Mouse (Mus musculus): ENCODE measurements around the gene Pdpn. TPM values are rescaled to one million over a fixed set of nuclear protein-coding genes. Genes with fewer than 3 reads are reported as not detected.

Pdpn gene
- polyA plus RNA-seq, 1 experiment from 2014 or later, result 67.1 TPM

DNA sequence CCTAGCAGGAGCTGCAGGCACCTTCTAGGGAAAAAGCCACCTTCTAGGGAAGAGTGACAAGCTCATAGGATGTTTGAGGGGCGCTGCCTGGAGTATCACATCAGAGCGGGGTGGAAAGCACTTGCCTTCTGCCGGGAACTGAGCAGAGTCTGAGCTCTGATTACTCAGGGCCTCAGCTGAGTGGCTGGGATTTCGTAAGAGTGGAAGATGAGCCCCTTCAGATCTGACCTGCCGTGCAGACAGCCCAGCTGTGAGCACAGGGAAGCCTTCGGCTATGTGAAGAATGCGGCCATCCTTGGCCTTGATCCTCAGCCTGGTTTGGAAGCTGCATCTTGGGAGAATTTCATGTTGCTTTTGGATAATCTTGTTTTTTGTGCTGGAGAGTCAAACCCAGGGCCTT is 10.5 kb downstream of the Pdpn start:
- ATAC-seq (ENCODE audit: low read depth) (peak; percentile 82), DNase-seq (ENCODE audit: low spot score) (peak; percentile 81)
- H3K36me3 ChIP-seq (ENCODE audit: control insufficient read depth, insufficient read depth, low read length), result peaks cover 9% of the 10 kb centered on the region
- H3K4me3 ChIP-seq (ENCODE audit: low read depth, low read length), result no peak overlapping the region
- H3K9ac ChIP-seq (ENCODE audit: low read depth, low read length), result no peak overlapping the region
- WGBS, result 29% methylated on average over 7 of the region's 7 CpGs
- H3K4me1 ChIP-seq (ENCODE audit: control insufficient read depth, insufficient read depth, low read length), result peaks cover 8% of the 10 kb centered on the region; the same call in 1 of the 2 replicates
- H3K27ac ChIP-seq (replicated peaks; ENCODE audit: low read depth, low read length), result peak overlapping the region; percentile 34; the same call in 1 of the 2 replicates
- H3K27me3 ChIP-seq (replicated peaks; ENCODE audit: control insufficient read depth, insufficient read depth, low read length), result no peaks in the 10 kb centered on the region
- no peak overlapping the region for H3K4me2 ChIP-seq (ENCODE audit: low read depth, low read length)
- no peaks in the 10 kb centered on the region for H3K9me3 ChIP-seq (ENCODE audit: control insufficient read depth, low read length)

DNA sequence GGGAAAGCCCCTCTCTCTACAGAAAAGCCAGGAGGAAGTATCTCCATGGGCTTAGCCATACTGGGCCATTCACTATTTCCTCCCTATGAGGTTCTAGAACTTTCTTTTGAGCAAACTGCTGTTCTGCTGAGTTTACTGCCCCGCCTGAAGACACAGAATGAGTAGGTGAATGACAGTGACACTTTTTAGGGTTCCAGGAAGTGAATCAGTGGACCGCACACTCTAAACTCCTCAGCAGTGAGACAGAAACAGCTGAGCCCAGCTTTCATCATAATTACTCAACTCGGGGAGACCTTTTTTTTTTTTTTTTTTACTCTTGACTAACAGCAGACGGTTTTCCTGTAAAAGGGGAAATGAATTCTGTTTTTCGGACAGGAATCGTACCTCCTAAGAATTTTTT is 10.9 kb downstream of the Pdpn start:
- Histone ChIP-seq H3K4me1 (ENCODE audit: control insufficient read depth, insufficient read depth, low read length) (peaks cover 8% of the 10 kb centered on the region; the same call in 1 of the 2 replicates), H3K4me2 (ENCODE audit: low read depth, low read length) (no peak overlapping the region), H3K27me3 (replicated peaks; ENCODE audit: control insufficient read depth, insufficient read depth, low read length) (no peaks in the 10 kb centered on the region), H3K9ac (ENCODE audit: low read depth, low read length) (no peak overlapping the region), H3K9me3 (ENCODE audit: control insufficient read depth, low read length) (no peaks in the 10 kb centered on the region), H3K36me3 (ENCODE audit: control insufficient read depth, insufficient read depth, low read length) (peaks cover 9% of the 10 kb centered on the region), H3K4me3 (ENCODE audit: low read depth, low read length) (no peak overlapping the region), H3K27ac (replicated peaks; ENCODE audit: low read depth, low read length) (peak overlapping the region; percentile 34; the same call in 1 of the 2 replicates)
- ATAC-seq (ENCODE audit: low read depth) (no peak), DNase-seq (ENCODE audit: low spot score) (no peak)
- 50% methylated on average over 6 of the region's 6 CpGs for WGBS

DNA sequence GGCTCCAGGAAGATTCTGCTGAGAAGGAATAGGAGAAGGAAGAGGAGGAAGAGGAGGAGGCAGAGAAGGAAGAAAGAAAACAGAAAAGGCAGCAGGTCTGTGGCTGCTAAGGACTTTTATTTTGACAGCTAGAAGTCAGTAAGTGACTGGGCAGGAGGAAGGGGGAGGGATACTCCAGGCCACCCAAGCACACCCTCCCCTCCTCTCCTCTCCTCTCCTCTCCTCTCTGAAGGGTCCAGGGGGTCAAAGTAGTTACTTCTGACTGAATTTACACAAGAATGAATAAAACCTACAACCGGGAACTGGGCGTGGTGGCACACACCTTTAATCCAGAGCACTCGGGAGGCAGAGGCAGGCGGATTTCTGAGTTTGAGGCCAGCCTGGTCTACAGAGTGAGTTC is 12.3 kb downstream of the Pdpn start:
- ATAC-seq (ENCODE audit: low read depth) (no peak), DNase-seq (ENCODE audit: low spot score) (no peak)
- Histone ChIP-seq H3K27me3 (replicated peaks; ENCODE audit: control insufficient read depth, insufficient read depth, low read length) (no peaks in the 10 kb centered on the region), H3K27ac (replicated peaks; ENCODE audit: low read depth, low read length) (no peak overlapping the region), H3K4me3 (ENCODE audit: low read depth, low read length) (no peak overlapping the region), H3K9me3 (ENCODE audit: control insufficient read depth, low read length) (no peaks in the 10 kb centered on the region), H3K4me2 (ENCODE audit: low read depth, low read length) (no peak overlapping the region), H3K4me1 (ENCODE audit: control insufficient read depth, insufficient read depth, low read length) (peaks cover 8% of the 10 kb centered on the region; the same call in 1 of the 2 replicates), H3K9ac (ENCODE audit: low read depth, low read length) (no peak overlapping the region), H3K36me3 (ENCODE audit: control insufficient read depth, insufficient read depth, low read length) (no peaks in the 10 kb centered on the region)
- WGBS, result 57% methylated on average over 4 of the region's 4 CpGs

GRCm38 (mm10) chr4:143280166-143280565 is 19.2 kb downstream of the Pdpn start:
- H3K9me3 ChIP-seq (ENCODE audit: control insufficient read depth, low read length), result peaks cover 5% of the 10 kb centered on the region; the same call in 1 of the 2 replicates
- H3K4me1 ChIP-seq (ENCODE audit: control insufficient read depth, insufficient read depth, low read length), result peaks cover 26% of the 10 kb centered on the region
- H3K27ac ChIP-seq (replicated peaks; ENCODE audit: low read depth, low read length), result peak overlapping the region; percentile 84
- H3K9ac ChIP-seq (ENCODE audit: low read depth, low read length), result no peak overlapping the region
- peak; percentile 56 for DNase-seq (ENCODE audit: low spot score)
- H3K4me2 ChIP-seq (ENCODE audit: low read depth, low read length), result peak overlapping the region; percentile 24; the same call in 1 of the 2 replicates
- ATAC-seq (ENCODE audit: low read depth), result no peak
- no peak overlapping the region for H3K4me3 ChIP-seq (ENCODE audit: low read depth, low read length)
- H3K27me3 ChIP-seq (replicated peaks; ENCODE audit: control insufficient read depth, insufficient read depth, low read length), result no peaks in the 10 kb centered on the region
- no peaks in the 10 kb centered on the region for H3K36me3 ChIP-seq (ENCODE audit: control insufficient read depth, insufficient read depth, low read length)
- 85% methylated on average over 3 of the region's 3 CpGs for WGBS

- H3K9ac ChIP-seq (ENCODE audit: low read depth, low read length), result no peak overlapping the region
- peak overlapping the region; percentile 24; the same call in 1 of the 2 replicates for H3K4me2 ChIP-seq (ENCODE audit: low read depth, low read length)
- peaks cover 5% of the 10 kb centered on the region; the same call in 1 of the 2 replicates for H3K9me3 ChIP-seq (ENCODE audit: control insufficient read depth, low read length)
- H3K27ac ChIP-seq (replicated peaks; ENCODE audit: low read depth, low read length), result peak overlapping the region; percentile 84
- 29% methylated on average over 12 of the region's 12 CpGs for WGBS
- H3K4me3 ChIP-seq (ENCODE audit: low read depth, low read length), result no peak overlapping the region
- H3K4me1 ChIP-seq (ENCODE audit: control insufficient read depth, insufficient read depth, low read length), result peaks cover 26% of the 10 kb centered on the region
- no peaks in the 10 kb centered on the region for H3K36me3 ChIP-seq (ENCODE audit: control insufficient read depth, insufficient read depth, low read length)
- ATAC-seq (ENCODE audit: low read depth), result peak; percentile 64; the same call in 1 of the 2 replicates
- H3K27me3 ChIP-seq (replicated peaks; ENCODE audit: control insufficient read depth, insufficient read depth, low read length), result no peaks in the 10 kb centered on the region
- peak; percentile 89 for DNase-seq (ENCODE audit: low spot score)
Observed at GRCm38 (mm10) chr4:143279661-143280060, 19.7 kb downstream of the Pdpn start.

DNA sequence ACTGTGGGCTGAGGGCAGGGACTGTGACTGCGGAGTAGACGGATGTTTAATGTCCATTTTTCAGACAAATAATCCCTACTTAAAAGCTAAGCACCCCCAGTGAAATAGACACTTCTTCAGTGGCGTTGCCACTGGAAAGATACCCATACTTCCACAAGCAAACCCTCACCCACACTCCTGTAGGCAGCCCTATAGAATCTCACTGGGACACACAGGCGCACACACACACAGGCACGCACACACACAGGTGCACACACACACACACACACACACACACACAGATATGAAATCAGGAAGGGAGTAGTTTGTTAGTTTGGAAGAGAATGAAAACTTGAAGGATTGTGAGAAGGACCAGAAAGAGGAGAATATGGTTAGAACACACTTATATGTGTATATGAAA is 20.3 kb downstream of the Pdpn start:
- H3K9me3 ChIP-seq (ENCODE audit: control insufficient read depth, low read length), result peaks cover 5% of the 10 kb centered on the region; the same call in 1 of the 2 replicates
- no peak overlapping the region for H3K4me3 ChIP-seq (ENCODE audit: low read depth, low read length)
- peak overlapping the region; percentile 84 for H3K27ac ChIP-seq (replicated peaks; ENCODE audit: low read depth, low read length)
- WGBS, result 69% methylated on average over 5 of the region's 5 CpGs
- H3K9ac ChIP-seq (ENCODE audit: low read depth, low read length), result 0 out of 2 replicates have a peak overlapping the region, but pooled peaks have one; percentile 1
- no peaks in the 10 kb centered on the region for H3K27me3 ChIP-seq (replicated peaks; ENCODE audit: control insufficient read depth, insufficient read depth, low read length)
- peak overlapping the region; percentile 49 for H3K4me2 ChIP-seq (ENCODE audit: low read depth, low read length)
- peaks cover 22% of the 10 kb centered on the region for H3K4me1 ChIP-seq (ENCODE audit: control insufficient read depth, insufficient read depth, low read length)
- ATAC-seq (ENCODE audit: low read depth) (no peak), DNase-seq (ENCODE audit: low spot score) (no peak)
- H3K36me3 ChIP-seq (ENCODE audit: control insufficient read depth, insufficient read depth, low read length), result no peaks in the 10 kb centered on the region

DNA sequence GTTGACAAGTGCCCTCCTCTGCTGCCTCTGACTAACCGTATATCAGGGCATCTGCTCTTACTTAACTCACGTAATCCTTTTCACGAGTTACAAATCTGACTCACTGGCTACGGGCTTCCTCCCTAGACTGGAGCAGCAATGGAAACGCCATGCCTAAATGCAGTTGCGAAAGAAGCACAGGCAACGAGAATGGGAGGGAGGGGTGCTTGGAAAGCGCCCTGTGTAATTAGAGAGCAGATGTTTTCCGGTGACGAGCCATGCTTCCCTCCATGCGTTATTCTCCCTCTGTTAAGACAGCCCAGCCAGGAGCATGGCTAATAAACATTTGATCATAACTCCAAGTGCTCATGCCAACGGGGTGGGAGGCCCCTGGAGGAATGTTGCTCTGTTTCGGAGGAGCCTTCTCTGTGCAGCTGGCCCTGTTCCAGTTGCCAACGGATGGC is 20.9 kb downstream of the Pdpn start:
- Histone ChIP-seq H3K36me3 (ENCODE audit: control insufficient read depth, insufficient read depth, low read length) (no peaks in the 10 kb centered on the region), H3K27ac (replicated peaks; ENCODE audit: low read depth, low read length) (peak overlapping the region; percentile 84), H3K4me3 (ENCODE audit: low read depth, low read length) (0 out of 2 replicates have a peak overlapping the region, but pooled peaks have one; percentile 2), H3K9me3 (ENCODE audit: control insufficient read depth, low read length) (peaks cover 5% of the 10 kb centered on the region; the same call in 1 of the 2 replicates), H3K4me2 (ENCODE audit: low read depth, low read length) (peak overlapping the region; percentile 49), H3K4me1 (ENCODE audit: control insufficient read depth, insufficient read depth, low read length) (peaks cover 22% of the 10 kb centered on the region), H3K27me3 (replicated peaks; ENCODE audit: control insufficient read depth, insufficient read depth, low read length) (no peaks in the 10 kb centered on the region), H3K9ac (ENCODE audit: low read depth, low read length) (peak overlapping the region; percentile 40; the same call in 1 of the 2 replicates)
- ATAC-seq (ENCODE audit: low read depth) (peak; percentile 87), DNase-seq (ENCODE audit: low spot score) (peak; percentile 94)
- 7% methylated on average over 14 of the region's 14 CpGs for WGBS

DNA sequence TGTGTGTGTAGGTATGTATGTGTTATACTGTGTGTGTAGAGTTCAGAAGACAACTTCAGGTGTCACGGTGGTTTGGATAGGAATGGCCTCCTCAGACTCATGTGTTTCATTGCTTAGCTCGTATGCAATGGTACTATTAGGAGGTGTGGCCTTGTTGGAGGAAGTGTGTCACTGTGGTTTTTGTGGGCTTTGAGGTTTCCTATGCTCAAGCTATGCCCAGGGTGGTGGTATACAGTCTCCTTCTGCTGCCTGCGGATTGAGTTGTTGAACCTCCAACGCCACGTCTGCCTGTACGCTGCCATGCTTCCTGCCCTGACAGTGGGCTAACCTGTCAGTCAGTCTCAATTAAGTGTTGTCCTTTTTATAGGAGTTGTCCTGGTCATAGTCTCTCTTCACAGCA is 22.0 kb downstream of the Pdpn start:
- no peak for ATAC-seq (ENCODE audit: low read depth)
- DNase-seq (ENCODE audit: low spot score), result no peak
- H3K4me1 ChIP-seq (ENCODE audit: control insufficient read depth, insufficient read depth, low read length), result peaks cover 22% of the 10 kb centered on the region
- H3K4me3 ChIP-seq (ENCODE audit: low read depth, low read length), result no peak overlapping the region
- no peak overlapping the region for H3K9ac ChIP-seq (ENCODE audit: low read depth, low read length)
- peaks cover 11% of the 10 kb centered on the region; the same call in 1 of the 2 replicates for H3K36me3 ChIP-seq (ENCODE audit: control insufficient read depth, insufficient read depth, low read length)
- H3K27me3 ChIP-seq (replicated peaks; ENCODE audit: control insufficient read depth, insufficient read depth, low read length), result no peaks in the 10 kb centered on the region
- no peak overlapping the region for H3K4me2 ChIP-seq (ENCODE audit: low read depth, low read length)
- H3K27ac ChIP-seq (replicated peaks; ENCODE audit: low read depth, low read length), result no peak overlapping the region
- 88% methylated on average over 6 of the region's 6 CpGs for WGBS
- H3K9me3 ChIP-seq (ENCODE audit: control insufficient read depth, low read length), result peaks cover 5% of the 10 kb centered on the region; the same call in 1 of the 2 replicates

GRCm38 (mm10) chr4:143271571-143271970 is 27.8 kb downstream of the Pdpn start:
- 74% methylated on average over 6 of the region's 6 CpGs for WGBS
- peaks cover 11% of the 10 kb centered on the region for H3K36me3 ChIP-seq (ENCODE audit: control insufficient read depth, insufficient read depth, low read length)

More at GRCm38 (mm10) chr4:143271571-143271970, 27.8 kb downstream of the Pdpn start:
- no peak overlapping the region for H3K4me3 ChIP-seq (ENCODE audit: low read depth, low read length)
- no peak overlapping the region for H3K27ac ChIP-seq (replicated peaks; ENCODE audit: low read depth, low read length)
- no peaks in the 10 kb centered on the region for H3K9me3 ChIP-seq (ENCODE audit: control insufficient read depth, low read length)
- no peak overlapping the region for H3K9ac ChIP-seq (ENCODE audit: low read depth, low read length)
- no peak overlapping the region for H3K4me2 ChIP-seq (ENCODE audit: low read depth, low read length)
- no peaks in the 10 kb centered on the region for H3K4me1 ChIP-seq (ENCODE audit: control insufficient read depth, insufficient read depth, low read length)
- no peaks in the 10 kb centered on the region for H3K27me3 ChIP-seq (replicated peaks; ENCODE audit: control insufficient read depth, insufficient read depth, low read length)
- ATAC-seq (ENCODE audit: low read depth) (no peak), DNase-seq (ENCODE audit: low spot score) (no peak)

Data from embryonic facial prominence, embryonic 14.5 days (tissue).